Mouse (Mus musculus): ENCODE data around the gene Tmem160.

GRCm38 (mm10) chr7:16460566-16460965, 8.0 kb downstream of the Tmem160 start:
- TF ChIP-seq POLR2A (IDR thresholded peaks at IDR 0.05; ENCODE audit: insufficient read length, low read depth) = no peak
- TF ChIP-seq CEBPB (IDR thresholded peaks at IDR 0.05; ENCODE audit: insufficient read depth, poor library complexity, severe bottlenecking) = no peak
- no peak for TF ChIP-seq E2F4 (IDR thresholded peaks at IDR 0.05; ENCODE audit: insufficient read depth)
- no peak for TF ChIP-seq MYOG (IDR thresholded peaks at IDR 0.05; ENCODE audit: control insufficient read depth in 1 of 3, insufficient read depth in 1 of 3, insufficient read length in 2 of 3, low read depth in 2 of 3)
